Mouse (Mus musculus) small intestine, adult 2 months (tissue): Measurements from ENCODE around the gene Pon3. TPM values are rescaled to one million over a fixed set of nuclear protein-coding genes. Genes with fewer than 3 reads are reported as not detected.

Source experiments
- H3K27ac ChIP-seq: fragments of 200-500 bp; 2 replicates; pipeline ENCODE4 v1.5.1; 2012; ENCODE audit warnings: low read depth, low read length, control low read depth, inconsistent platforms; ENCODE audit not compliant: insufficient read depth
- H3K27me3 ChIP-seq: fragments of 200-500 bp; 2 replicates; pipeline ENCODE4 v1.6.1; 2012; ENCODE audit warnings: mild to moderate bottlenecking, moderate library complexity, low read length, inconsistent platforms; ENCODE audit not compliant: control insufficient read depth, insufficient read depth
- H3K36me3 ChIP-seq: fragments of 200-500 bp; 2 replicates; pipeline ENCODE4 v1.6.1; 2012; ENCODE audit warnings: mild to moderate bottlenecking, low read length, control low read depth, inconsistent platforms; ENCODE audit not compliant: control insufficient read depth, insufficient read depth
- H3K4me1 ChIP-seq: fragments of 200-500 bp; 2 replicates; pipeline ENCODE4 v1.6.1; 2012; ENCODE audit warnings: low read length, inconsistent platforms, mixed read lengths; ENCODE audit not compliant: control insufficient read depth, insufficient read depth, insufficient read length
- H3K4me3 ChIP-seq: fragments of 200-500 bp; 2 replicates; pipeline ENCODE4 v1.5.1; 2012; ENCODE audit warnings: low read depth, mild to moderate bottlenecking, control low read depth, inconsistent platforms, low read length, moderate library complexity
- CTCF ChIP-seq: fragments of 200-500 bp; IDR thresholded peaks from 2 replicates; pipeline ENCODE4 v1.5.1; 2012; ENCODE audit warnings: low read depth, mild to moderate bottlenecking, control low read depth, inconsistent platforms, low read length, moderate library complexity, mixed read lengths; ENCODE audit not compliant: insufficient replicate concordance, insufficient read length; ENCODE audit errors: extremely low read depth
- POLR2A ChIP-seq: fragments of 200-500 bp; IDR thresholded peaks from 2 replicates; pipeline ENCODE4 v1.6.1; 2012; ENCODE audit warnings: low read depth, mild to moderate bottlenecking, control low read depth, inconsistent platforms, low read length, moderate library complexity
- WGBS: fragments of 180-500 bp; shearing (Covaris S2); methylation state at CpG from one replicate; pipeline ENCODE4 v1.1.7; 2018; 5-methylcytosine and 5-hydroxymethylcytosine counted together
- polyA plus RNA-seq: library from polyadenylated mRNA; depleted of rRNA; stranded (reverse); fragments of >200 nt; gene quantifications from 2 replicates; pipeline ENCODE4 v1.2.3, GENCODE M21; 2012; rRNA removed

Pon3 gene
- polyA plus RNA-seq, 1 experiment, result 7.1 TPM

DNA sequence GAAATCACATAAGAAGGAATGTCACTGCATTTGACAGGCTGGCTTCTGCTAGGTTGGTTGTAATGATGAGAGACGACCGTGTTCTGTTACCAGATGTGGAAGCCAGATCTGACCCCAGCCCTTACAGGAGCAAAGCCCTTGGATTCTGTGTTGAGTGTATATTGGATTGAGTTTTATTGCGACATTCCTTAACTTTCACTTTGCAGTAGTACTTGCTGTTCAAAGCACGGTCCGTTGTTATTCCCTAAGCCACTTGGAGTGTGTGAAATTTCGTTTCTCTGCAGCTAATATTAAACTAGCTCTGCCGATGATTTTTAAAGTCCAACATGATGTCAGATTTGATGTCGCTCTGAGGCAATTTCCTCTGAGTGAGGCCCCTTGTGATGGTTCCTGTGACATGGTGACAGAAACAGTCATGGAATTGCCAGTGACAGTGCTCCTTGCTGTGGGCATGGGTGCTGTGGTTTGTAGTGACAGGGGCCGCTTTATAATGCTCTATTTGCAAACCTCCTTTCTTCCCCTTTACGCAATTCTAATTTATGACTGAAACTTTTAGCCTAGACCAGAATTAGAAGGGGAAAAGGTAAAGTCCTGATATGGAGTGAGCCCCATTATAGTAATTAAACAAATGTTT, 81.8 kb downstream of the Pon3 start:
- Histone ChIP-seq H3K36me3 (no peaks in the 10 kb centered on the region), H3K27ac (no peak overlapping the region), H3K4me3 (no peak overlapping the region), H3K27me3 (no peaks in the 10 kb centered on the region), H3K4me1 (no peaks in the 10 kb centered on the region)
- TF ChIP-seq POLR2A (no peak), CTCF (no peak)
- WGBS, result 79% methylated on average over 10 of the region's 10 CpGs

DNA sequence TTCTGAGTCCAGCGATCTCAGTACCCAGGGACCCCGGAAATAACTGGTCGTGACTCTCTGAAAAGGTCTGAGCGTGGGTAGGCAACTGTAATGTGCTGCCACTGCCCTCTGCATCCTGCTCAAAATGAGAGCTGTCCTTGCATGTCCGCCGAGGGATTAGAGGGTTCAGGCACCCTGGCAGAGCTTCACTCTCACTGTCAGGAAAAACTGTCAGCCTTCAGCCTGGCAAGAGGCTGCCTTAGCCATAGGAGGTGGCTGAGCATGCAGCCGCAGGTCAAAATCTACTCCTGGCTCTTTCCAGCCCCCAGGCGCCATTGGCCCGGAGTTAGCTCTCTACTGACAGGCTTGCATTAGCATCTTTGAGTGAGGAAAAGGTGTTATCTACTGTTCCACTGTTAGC, 83.5 kb downstream of the Pon3 start:
- H3K27me3 ChIP-seq, result no peaks in the 10 kb centered on the region
- H3K27ac ChIP-seq, result no peak overlapping the region
- TF ChIP-seq POLR2A, result no peak
- TF ChIP-seq CTCF, result no peak
- H3K4me1 ChIP-seq, result no peaks in the 10 kb centered on the region
- no peaks in the 10 kb centered on the region for H3K36me3 ChIP-seq
- WGBS, result 83% methylated on average over 9 of the region's 9 CpGs
- H3K4me3 ChIP-seq, result no peak overlapping the region

DNA sequence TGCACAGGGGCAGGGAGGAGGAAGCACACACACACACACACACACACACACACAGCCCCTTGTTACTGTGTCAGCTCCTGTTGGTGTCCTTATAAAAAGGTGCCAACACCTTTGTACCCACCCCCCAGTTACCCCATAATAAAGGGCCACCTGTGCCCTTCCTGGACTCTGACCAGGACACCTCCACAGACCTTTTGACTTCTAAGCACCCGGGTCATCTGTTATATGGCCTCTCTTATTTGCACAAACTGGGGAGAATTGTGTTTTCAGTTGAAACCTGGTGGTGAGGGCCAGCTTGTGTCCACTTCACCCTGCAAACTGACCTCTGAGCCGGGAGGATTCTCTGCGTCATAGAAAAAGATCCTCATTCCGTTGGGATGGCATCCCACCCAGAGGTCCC, 84.7 kb downstream of the Pon3 start:
- Histone ChIP-seq H3K4me1 (no peaks in the 10 kb centered on the region), H3K36me3 (no peaks in the 10 kb centered on the region), H3K4me3 (no peak overlapping the region), H3K27me3 (no peaks in the 10 kb centered on the region), H3K27ac (no peak overlapping the region)
- TF ChIP-seq CTCF, result no peak
- no peak for TF ChIP-seq POLR2A
- WGBS, result 58% methylated on average over 4 of the region's 4 CpGs

Other genes with a start within 250 kb of the Pon3 start
- gene Pon1, start 62.3 kb downstream of the Pon3 start, polyA plus RNA-seq, result not detected in 2 replicates
- gene Pon2, start 42.2 kb upstream of the Pon3 start, polyA plus RNA-seq, result 12.0 and 16.8 TPM in 2 replicates
- gene Asb4, start 127.1 kb upstream of the Pon3 start, polyA plus RNA-seq, result 0.05 and 0.41 TPM in 2 replicates
- gene Pdk4, start 240.0 kb upstream of the Pon3 start, polyA plus RNA-seq, result 4.3 and 7.2 TPM in 2 replicates